Mouse (Mus musculus) embryonic fibroblast, embryonic 13.5 days (primary cell): ENCODE data around the gene Ccdc92b.

Experiments used
- CTCF ChIP-seq: IDR thresholded peaks from 2 replicates; pipeline ENCODE4 v1.5.1; 2011; ENCODE audit warnings: mild to moderate bottlenecking, control low read depth, low read length, moderate library complexity, borderline replicate concordance; ENCODE audit not compliant: insufficient read depth
- POLR2A ChIP-seq: IDR thresholded peaks from 2 replicates; pipeline ENCODE4 v1.6.1; 2011; ENCODE audit warnings: low read depth, mild to moderate bottlenecking, control low read depth, low read length, moderate library complexity

DNA sequence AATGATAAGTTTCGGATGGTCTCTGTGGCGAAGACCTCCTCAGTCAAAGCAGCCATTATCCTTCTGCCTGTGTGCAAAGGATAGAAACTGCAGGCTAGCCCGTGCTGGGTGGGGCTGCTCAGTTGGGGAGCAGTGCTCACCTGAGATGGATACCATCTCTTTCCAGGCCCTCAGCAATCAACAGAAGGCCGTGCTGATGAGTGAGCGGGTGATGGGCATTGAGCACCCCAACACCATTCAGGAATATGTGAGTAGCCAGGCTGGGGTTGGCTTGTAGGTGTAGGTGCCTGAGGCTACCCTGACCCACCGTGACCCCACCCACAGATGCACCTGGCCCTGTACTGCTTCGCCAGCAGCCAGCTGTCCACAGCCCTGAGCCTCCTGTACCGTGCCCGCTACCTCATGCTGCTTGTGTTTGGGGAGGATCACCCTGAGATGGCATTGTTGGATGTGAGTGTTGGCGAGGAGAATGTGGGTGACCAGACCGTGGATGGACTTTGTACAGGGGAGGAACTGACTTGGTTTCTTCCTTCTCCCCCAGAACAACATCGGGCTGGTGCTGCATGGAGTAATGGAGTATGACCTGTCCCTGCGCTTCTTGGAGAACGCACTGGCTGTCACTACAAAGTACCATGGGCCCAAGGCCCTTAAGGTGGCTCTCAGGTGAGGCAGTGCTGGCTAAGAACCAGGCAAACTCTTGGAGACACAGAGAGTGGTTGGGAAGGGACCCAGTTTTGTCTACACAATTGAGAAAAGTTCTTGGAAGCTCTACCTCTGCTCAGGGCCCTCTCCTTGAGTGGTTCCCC, 47.6 kb downstream of the Ccdc92b start:
- TF ChIP-seq POLR2A (no peak), CTCF (no peak)
